Mouse (Mus musculus): Measurements from ENCODE around the gene Krtap31-2.
A peak's percentile ranks its signal among the peaks of the same experiment; 100 is the strongest.

Krtap31-2 gene

GRCm38 (mm10) chr11:99935991-99936390 is at the start of gene Krtap31-2:
Krtap31-2 (plus strand) TSS chr11:99936291.
- DNase-seq: no peak

GRCm38 (mm10) chr11:99907620-99908019 is 28.5 kb upstream of the Krtap31-2 start, which contains the start of gene Krtap31-1:
Krtap31-1 (plus strand) TSS chr11:99907920.
- DNase-seq: no peak

GRCm38 (mm10) chr11:99914451-99914850 is 21.6 kb upstream of the Krtap31-2 start, which contains the start of gene Gm11565:
Gm11565 (plus strand) TSS chr11:99914751.
- no peak for DNase-seq

GRCm38 (mm10) chr11:99937751-99938264 is 1.7 kb downstream of the Krtap31-2 start:
- DNase-seq: no peak

- DNase-seq: no peak
Observed at GRCm38 (mm10) chr11:99948175-99948574, 12.1 kb downstream of the Krtap31-2 start, which contains the start of gene Krtap9-5. Krtap9-5 (plus strand) TSS chr11:99948475.

- no peak for DNase-seq
Observed at GRCm38 (mm10) chr11:99964213-99964612, 28.1 kb downstream of the Krtap31-2 start.

GRCm38 (mm10) chr11:99965961-99966360 is 29.9 kb downstream of the Krtap31-2 start:
- no peak for DNase-seq

- no peak for DNase-seq
Observed at GRCm38 (mm10) chr11:99978953-99979352, 42.9 kb downstream of the Krtap31-2 start, which contains the start of gene Krtap29-1. Krtap29-1 (minus strand) TSS chr11:99979053.

GRCm38 (mm10) chr11:99982731-99983130 is 46.6 kb downstream of the Krtap31-2 start:
- DNase-seq: no peak

GRCm38 (mm10) chr11:99983442-99983841 is 47.4 kb downstream of the Krtap31-2 start:
- no peak for DNase-seq

GRCm38 (mm10) chr11:99985291-99986092 is 49.4 kb downstream of the Krtap31-2 start:
- DNase-seq: peak; percentile 95

GRCm38 (mm10) chr11:99986180-99986647 is 50.1 kb downstream of the Krtap31-2 start, which contains the start of gene Krtap16-1:
Krtap16-1 (minus strand) TSS chr11:99986597.
- DNase-seq: no peak

All from cerebellum, adult 9-10 months (tissue).